Mouse (Mus musculus) CH12.LX (cell line): ENCODE data around the gene Adcy4.

Source experiments
- CHD2 ChIP-seq: IDR thresholded peaks from 2 replicates; pipeline ENCODE4 v1.6.1; 2011; ENCODE audit warnings: low read length, improper control_type of control experiment
- CTCF ChIP-seq, 2 experiments: IDR thresholded peaks in 1 of 2; conservative IDR thresholded peaks in 1 of 2; 2 replicates each; pipeline ENCODE4 v1.5.1; 2011 to 2012; ENCODE audit warnings: low read depth in 2 of 2, low read length in 2 of 2, improper control_type of control experiment in 1 of 2, inconsistent platforms in 1 of 2, mild to moderate bottlenecking in 1 of 2, moderate library complexity in 1 of 2
- ELF1 ChIP-seq: IDR thresholded peaks from 2 replicates; pipeline ENCODE4 v1.6.1; 2014; ENCODE audit warnings: low read depth, mild to moderate bottlenecking, inconsistent platforms, low read length, improper control_type of control experiment
- JUND ChIP-seq: conservative IDR thresholded peaks from 2 replicates; pipeline ENCODE4 v1.6.1; 2011; ENCODE audit warnings: low read depth, low read length, improper control_type of control experiment
- MAFK ChIP-seq: IDR thresholded peaks from 2 replicates; pipeline ENCODE4 v1.6.1; 2011; ENCODE audit warnings: low read length, improper control_type of control experiment; ENCODE audit not compliant: insufficient replicate concordance
- MAX ChIP-seq: IDR thresholded peaks from 2 replicates; pipeline ENCODE4 v1.6.1; 2011; ENCODE audit warnings: low read length, improper control_type of control experiment
- MXI1 ChIP-seq: IDR thresholded peaks from 2 replicates; pipeline ENCODE4 v1.6.1; 2011; ENCODE audit warnings: mild to moderate bottlenecking, low read depth, low read length, improper control_type of control experiment
- POLR2A ChIP-seq: IDR thresholded peaks from 2 replicates; pipeline ENCODE4 v1.6.1; 2011; ENCODE audit warnings: low read depth, mild to moderate bottlenecking, improper control_type of control experiment, low read length
- RCOR1 ChIP-seq: conservative IDR thresholded peaks from 2 replicates; pipeline ENCODE4 v1.6.1; 2012; ENCODE audit warnings: low read depth, mild to moderate bottlenecking, inconsistent platforms, low read length, improper control_type of control experiment
- USF2 ChIP-seq: conservative IDR thresholded peaks from 2 replicates; pipeline ENCODE4 v1.6.1; 2011; ENCODE audit warnings: low read depth, low read length, improper control_type of control experiment
- ZC3H11A ChIP-seq: IDR thresholded peaks from 2 replicates; pipeline ENCODE4 v1.6.1; 2012; ENCODE audit warnings: low read depth, mild to moderate bottlenecking, inconsistent platforms, low read length, improper control_type of control experiment
- ZMIZ1 ChIP-seq: IDR thresholded peaks from 2 replicates; pipeline ENCODE4 v1.6.1; 2012; ENCODE audit warnings: low read depth, mild to moderate bottlenecking, inconsistent platforms, low read length, improper control_type of control experiment
- ZNF384 ChIP-seq: IDR thresholded peaks from 2 replicates; pipeline ENCODE4 v1.6.1; 2012; ENCODE audit warnings: low read depth, low read length, improper control_type of control experiment, inconsistent platforms

GRCm38 (mm10) chr14:55765696-55766095 lies 18.2 kb downstream of the Adcy4 start, which contains the start of gene Ltb4r1:
- TF ChIP-seq CTCF (conservative IDR thresholded peaks at IDR 0.05 in 1 of 2, IDR thresholded peaks at IDR 0.05 in 1 of 2; ENCODE audit: low read depth in 2 of 2, low read length in 2 of 2) (no peak), USF2 (no peak), MAX (no peak), POLR2A (no peak), CHD2 (no peak), MAFK (no peak), ZC3H11A (no peak), RCOR1 (no peak), ELF1 (no peak), ZMIZ1 (no peak), JUND (no peak), ZNF384 (no peak), MXI1 (no peak)
